Mouse (Mus musculus) embryonic facial prominence, embryonic 14.5 days (tissue): ENCODE data around the gene Bicd2. TPM values are rescaled to one million over a fixed set of nuclear protein-coding genes. Genes with fewer than 3 reads are reported as not detected.

ENCODE experiments used
- ATAC-seq: fragments of 200-750 bp; cut with Nextera tagmentation; 2 replicates; pipeline ENCODE4 v1.8.0; 2017; ENCODE audit warnings: low read depth, moderate number of reproducible peaks, moderate TSS enrichment
- DNase-seq: peaks from one replicate; pipeline ENCODE4 v3.0.0-alpha.2; 2015; ENCODE audit warnings: low spot score
- H3K27ac ChIP-seq: fragments of 300-500 bp; sonication (generic); replicated peaks from 2 replicates; pipeline ENCODE4 v1.5.1; 2014; ENCODE audit warnings: low read depth, mild to moderate bottlenecking, low read length, moderate library complexity
- H3K27me3 ChIP-seq: fragments of 300-500 bp; sonication (generic); replicated peaks from 2 replicates; pipeline ENCODE4 v1.6.1; 2014; ENCODE audit warnings: low read length; ENCODE audit not compliant: control insufficient read depth, insufficient read depth
- H3K36me3 ChIP-seq: fragments of 300-500 bp; sonication (generic); 2 replicates; pipeline ENCODE4 v1.6.1; 2014; ENCODE audit warnings: low read length, mixed read lengths; ENCODE audit not compliant: control insufficient read depth, insufficient read depth
- H3K4me1 ChIP-seq: fragments of 300-500 bp; sonication (generic); 2 replicates; pipeline ENCODE4 v1.6.1; 2014; ENCODE audit warnings: antibody characterized with exemption, low read length; ENCODE audit not compliant: control insufficient read depth, insufficient read depth
- H3K4me2 ChIP-seq: fragments of 300-500 bp; sonication (generic); 2 replicates; pipeline ENCODE4 v1.6.1; 2014; ENCODE audit warnings: low read depth, mild to moderate bottlenecking, low read length, moderate library complexity, mixed read lengths
- H3K4me3 ChIP-seq: fragments of 300-500 bp; sonication (generic); 2 replicates; pipeline ENCODE4 v1.5.1; 2014; ENCODE audit warnings: low read depth, mild to moderate bottlenecking, low read length
- H3K9ac ChIP-seq: fragments of 300-500 bp; sonication (generic); 2 replicates; pipeline ENCODE4 v1.6.1; 2014; ENCODE audit warnings: low read depth, mild to moderate bottlenecking, low read length, moderate library complexity, mixed read lengths
- H3K9me3 ChIP-seq: fragments of 300-500 bp; sonication (generic); 2 replicates; pipeline ENCODE4 v1.6.1; 2016; ENCODE audit warnings: low read length; ENCODE audit not compliant: control insufficient read depth
- WGBS: fragments of 180-500 bp; shearing (Covaris S2); extraction: QIAGEN DNeasy Blood & Tissue Kit; methylation state at CpG from one replicate; pipeline ENCODE4 v1.1.7; 2014; 5-methylcytosine and 5-hydroxymethylcytosine counted together
- polyA plus RNA-seq: library from polyadenylated mRNA; unstranded; fragments of >200 nt; fragmentation: Nextera tagmentation; extraction: Ambion mirVana; gene quantifications from 2 replicates; pipeline ENCODE4 v1.2.1, GENCODE M21; 2014

The Bicd2 gene
- polyA plus RNA-seq, 1 experiment from 2014 or later, result 37.1 TPM

- Histone ChIP-seq H3K9me3 (no peaks in the 10 kb centered on the region), H3K4me1 (no peaks in the 10 kb centered on the region), H3K36me3 (peaks cover 51% of the 10 kb centered on the region), H3K27ac (no peak overlapping the region), H3K4me2 (no peak overlapping the region), H3K9ac (no peak overlapping the region), H3K27me3 (no peaks in the 10 kb centered on the region), H3K4me3 (no peak overlapping the region)
- ATAC-seq (no peak), DNase-seq (no peak)
- 90% methylated on average over 9 of the region's 9 CpGs for WGBS
Observed at GRCm38 (mm10) chr13:49372370-49373060, 31.1 kb downstream of the Bicd2 start.

GRCm38 (mm10) chr13:49374304-49374703, 32.9 kb downstream of the Bicd2 start:
- no peaks in the 10 kb centered on the region for H3K4me1 ChIP-seq
- H3K9me3 ChIP-seq, result no peaks in the 10 kb centered on the region
- no peak overlapping the region for H3K9ac ChIP-seq
- H3K4me2 ChIP-seq, result no peak overlapping the region
- WGBS, result 69% methylated on average over 6 of the region's 6 CpGs
- H3K27me3 ChIP-seq, result no peaks in the 10 kb centered on the region
- DNase-seq, result no peak
- H3K36me3 ChIP-seq, result peaks cover 68% of the 10 kb centered on the region
- ATAC-seq, result no peak
- H3K4me3 ChIP-seq, result no peak overlapping the region
- no peak overlapping the region for H3K27ac ChIP-seq

GRCm38 (mm10) chr13:49374730-49375129, 33.3 kb downstream of the Bicd2 start:
- WGBS, result 74% methylated on average over 6 of the region's 6 CpGs
- H3K27ac ChIP-seq, result no peak overlapping the region
- H3K36me3 ChIP-seq, result peaks cover 68% of the 10 kb centered on the region

GRCm38 (mm10) chr13:49377608-49378007, 36.2 kb downstream of the Bicd2 start:
- H3K4me2 ChIP-seq, result no peak overlapping the region
- no peaks in the 10 kb centered on the region for H3K4me1 ChIP-seq
- H3K9ac ChIP-seq, result no peak overlapping the region
- WGBS, result 81% methylated on average over 6 of the region's 6 CpGs
- no peaks in the 10 kb centered on the region for H3K9me3 ChIP-seq
- H3K27ac ChIP-seq, result no peak overlapping the region
- peaks cover 82% of the 10 kb centered on the region for H3K36me3 ChIP-seq
- ATAC-seq (no peak), DNase-seq (no peak)
- no peaks in the 10 kb centered on the region for H3K27me3 ChIP-seq
- H3K4me3 ChIP-seq, result no peak overlapping the region

More at GRCm38 (mm10) chr13:49374730-49375129, 33.3 kb downstream of the Bicd2 start:
- no peak overlapping the region for H3K9ac ChIP-seq
- 0 out of 2 replicates have a peak, but pooled peaks have one; percentile 31 for ATAC-seq
- DNase-seq, result no peak
- H3K27me3 ChIP-seq, result no peaks in the 10 kb centered on the region
- no peaks in the 10 kb centered on the region for H3K9me3 ChIP-seq
- no peak overlapping the region for H3K4me2 ChIP-seq
- H3K4me1 ChIP-seq, result no peaks in the 10 kb centered on the region
- no peak overlapping the region for H3K4me3 ChIP-seq

GRCm38 (mm10) chr13:49379301-49379700, 37.9 kb downstream of the Bicd2 start:
- Histone ChIP-seq H3K9me3 (no peaks in the 10 kb centered on the region), H3K9ac (no peak overlapping the region), H3K4me1 (no peaks in the 10 kb centered on the region), H3K27ac (no peak overlapping the region), H3K27me3 (no peaks in the 10 kb centered on the region), H3K4me3 (no peak overlapping the region), H3K36me3 (peaks cover 94% of the 10 kb centered on the region), H3K4me2 (no peak overlapping the region)
- WGBS, result 95% methylated on average over 15 of the region's 20 CpGs
- no peak for DNase-seq
- no peak for ATAC-seq

GRCm38 (mm10) chr13:49381230-49381629, 39.8 kb downstream of the Bicd2 start:
- Histone ChIP-seq H3K4me3 (no peak overlapping the region), H3K9ac (no peak overlapping the region), H3K36me3 (peaks cover 98% of the 10 kb centered on the region), H3K27me3 (no peaks in the 10 kb centered on the region), H3K4me2 (no peak overlapping the region), H3K4me1 (no peaks in the 10 kb centered on the region), H3K27ac (no peak overlapping the region), H3K9me3 (no peaks in the 10 kb centered on the region)
- DNase-seq (peak; percentile 77), ATAC-seq (peak; percentile 63)
- WGBS, result 35% methylated on average over 3 of the region's 3 CpGs

- 90% methylated on average over 23 of the region's 23 CpGs for WGBS
- H3K27me3 ChIP-seq, result no peaks in the 10 kb centered on the region
- H3K4me3 ChIP-seq, result no peak overlapping the region
- H3K9me3 ChIP-seq, result no peaks in the 10 kb centered on the region
- H3K4me1 ChIP-seq, result no peaks in the 10 kb centered on the region
- H3K36me3 ChIP-seq, result peaks cover 90% of the 10 kb centered on the region
- H3K9ac ChIP-seq, result no peak overlapping the region
- H3K27ac ChIP-seq, result no peak overlapping the region
- H3K4me2 ChIP-seq, result no peak overlapping the region
- DNase-seq, result no peak
- no peak for ATAC-seq
Observed at GRCm38 (mm10) chr13:49382997-49383396, 41.6 kb downstream of the Bicd2 start.

GRCm38 (mm10) chr13:49384751-49385463, 43.5 kb downstream of the Bicd2 start:
- DNase-seq (no peak), ATAC-seq (no peak)
- Histone ChIP-seq H3K36me3 (peaks cover 78% of the 10 kb centered on the region), H3K4me3 (no peak overlapping the region), H3K4me1 (no peaks in the 10 kb centered on the region), H3K4me2 (no peak overlapping the region), H3K27ac (no peak overlapping the region), H3K27me3 (no peaks in the 10 kb centered on the region), H3K9ac (no peak overlapping the region), H3K9me3 (no peaks in the 10 kb centered on the region)
- WGBS, result 78% methylated on average over 16 of the region's 16 CpGs
